Mouse (Mus musculus): ENCODE measurements around the gene Metap1d.

GRCm38 (mm10) chr2:71534242-71535052 is 81.4 kb downstream of the Metap1d start:
- TF ChIP-seq POLR2A (IDR thresholded peaks at IDR 0.05; ENCODE audit: borderline replicate concordance, insufficient read depth, low read length) (no peak), CTCF (IDR thresholded peaks at IDR 0.05; ENCODE audit: borderline replicate concordance, insufficient read depth, low read depth, low read length) (no peak)

Measured in cerebellum, adult 2 months (tissue).